Mouse (Mus musculus) ES-E14 (cell line): ENCODE results near the gene Dupd1. TPM values are rescaled to one million over a fixed set of nuclear protein-coding genes. Genes with fewer than 3 reads are reported as not detected.

Experiments used
- DNase-seq: peaks from one replicate; pipeline ENCODE4 v3.0.0-alpha.2; 2013; ENCODE audit warnings: low read depth, low spot score
- H3K27ac ChIP-seq: 2 replicates; pipeline ENCODE4 v1.5.1; 2012; ENCODE audit warnings: low read depth, mild to moderate bottlenecking, low read length, moderate library complexity, mixed read lengths; ENCODE audit not compliant: poor library complexity, insufficient read depth, severe bottlenecking
- H3K36me3 ChIP-seq: 2 replicates; pipeline ENCODE4 v1.6.1; 2012; ENCODE audit warnings: mild to moderate bottlenecking, low read length, moderate library complexity, mixed read lengths; ENCODE audit not compliant: control insufficient read depth, poor library complexity, insufficient read depth, severe bottlenecking
- H3K4me1 ChIP-seq, 2 experiments: fragments of 150-350 bp in 1 of 2; sonication (generic) in 1 of 2; 2 replicates each; pipeline ENCODE4 v1.6.1; 2012; ENCODE audit warnings: low read length in 2 of 2, mild to moderate bottlenecking in 1 of 2, mixed read lengths in 1 of 2; ENCODE audit not compliant: control insufficient read depth in 2 of 2, insufficient read depth in 2 of 2, poor library complexity in 1 of 2
- H3K4me3 ChIP-seq, 2 experiments: fragments of 150-350 bp in 1 of 2; sonication (generic) in 1 of 2; 2 replicates each; pipeline ENCODE4 v1.5.1; 2012; ENCODE audit warnings: low read length in 2 of 2, low read depth in 1 of 2, mild to moderate bottlenecking in 1 of 2, mixed read lengths in 1 of 2; ENCODE audit not compliant: insufficient read depth in 1 of 2, poor library complexity in 1 of 2, severe bottlenecking in 1 of 2
- H3K9ac ChIP-seq: 2 replicates; pipeline ENCODE4 v1.6.1; 2012; ENCODE audit warnings: low read depth, mild to moderate bottlenecking, low read length, mixed read lengths; ENCODE audit not compliant: poor library complexity, insufficient read depth, severe bottlenecking
- H3K9me3 ChIP-seq: fragments of 150-350 bp; sonication (generic); 2 replicates; pipeline ENCODE4 v1.6.1; 2012; ENCODE audit warnings: low read depth, mild to moderate bottlenecking, low read length; ENCODE audit not compliant: control insufficient read depth, insufficient read depth
- CHD2 ChIP-seq: IDR thresholded peaks from 2 replicates; pipeline ENCODE4 v1.6.1; 2014; ENCODE audit warnings: mild to moderate bottlenecking, low read depth, low read length, inconsistent platforms
- HCFC1 ChIP-seq: IDR thresholded peaks from 2 replicates; pipeline ENCODE4 v1.6.1; 2012; ENCODE audit warnings: low read length, inconsistent platforms, borderline replicate concordance; ENCODE audit not compliant: insufficient read depth
- MAFK ChIP-seq: IDR thresholded peaks from 2 replicates; pipeline ENCODE4 v1.6.1; 2014; ENCODE audit warnings: mild to moderate bottlenecking, low read depth, low read length, inconsistent platforms; ENCODE audit not compliant: insufficient read depth
- ZC3H11A ChIP-seq: IDR thresholded peaks from 2 replicates; pipeline ENCODE4 v1.6.1; 2012; ENCODE audit warnings: low read depth, mild to moderate bottlenecking, inconsistent platforms, low read length, borderline replicate concordance
- ZNF384 ChIP-seq: IDR thresholded peaks from 2 replicates; pipeline ENCODE4 v1.6.1; 2012; ENCODE audit warnings: low read depth, low read length, inconsistent platforms
- in situ Hi-C, 2 experiments: fragments of 600-800 bp; cut with MboI; formaldehyde crosslinking; loops; one replicate each; pipeline ENCODE4 v1.15.1; 2025; ENCODE audit warnings: low sequenced_read_pairs in 2 of 2, inconsistent platforms in 1 of 2; ENCODE audit not compliant: unreplicated experiment in 2 of 2
- total RNA-seq: library from RNA; depleted of rRNA; stranded (reverse); fragments of 300-350 nt; gene quantifications from 2 replicates; pipeline ENCODE4 v1.2.3, GENCODE M21; 2012; rRNA removed

The Dupd1 gene
- total RNA-seq = not detected in 2 replicates

- in situ Hi-C loops = no loop called here
- no peaks in the 10 kb centered on the region for H3K36me3 ChIP-seq
- no peaks in the 10 kb centered on the region for H3K9me3 ChIP-seq
- no peak within 1 kb of the TSS for H3K27ac ChIP-seq
- H3K9ac ChIP-seq = no peak within 1 kb of the TSS
- no peak for DNase-seq
- TF ChIP-seq CHD2 (no peak), ZC3H11A (no peak), HCFC1 (no peak), ZNF384 (no peak), MAFK (no peak)
- no peak within 1 kb of the TSS for H3K4me3 ChIP-seq
- no peaks in the 10 kb centered on the region for H3K4me1 ChIP-seq
Observed at GRCm38 (mm10) chr14:21714486-21714885, at the start of gene Dupd1. Gene Dupd1, minus strand, starts transcription at chr14:21714576.

GRCm38 (mm10) chr14:21763736-21764135 lies 49.4 kb upstream of the Dupd1 start:
- TF ChIP-seq ZNF384 (no peak), CHD2 (no peak), ZC3H11A (no peak), MAFK (no peak), HCFC1 (no peak)
- H3K9ac ChIP-seq = no peak overlapping the region
- DNase-seq = no peak
- in situ Hi-C loops = no loop called here
- H3K9me3 ChIP-seq = no peaks in the 10 kb centered on the region
- no peak overlapping the region for H3K27ac ChIP-seq
- H3K4me1 ChIP-seq = no peaks in the 10 kb centered on the region
- H3K4me3 ChIP-seq = no peak overlapping the region
- H3K36me3 ChIP-seq = no peaks in the 10 kb centered on the region

GRCm38 (mm10) chr14:21761560-21761959 lies 47.2 kb upstream of the Dupd1 start:
- Histone ChIP-seq H3K9ac (no peak overlapping the region), H3K4me1 (no peaks in the 10 kb centered on the region), H3K4me3 (no peak overlapping the region), H3K9me3 (no peaks in the 10 kb centered on the region), H3K36me3 (no peaks in the 10 kb centered on the region), H3K27ac (no peak overlapping the region)
- DNase-seq = no peak
- in situ Hi-C loops = no loop called here
- no peak for TF ChIP-seq MAFK
- no peak for TF ChIP-seq ZNF384
- TF ChIP-seq CHD2 = no peak
- TF ChIP-seq HCFC1 = no peak
- TF ChIP-seq ZC3H11A = no peak

- Histone ChIP-seq H3K4me1 (peaks cover 2 to 6% of the 10 kb centered on the region in 2 experiments; a peak in 1 of 4 replicates), H3K27ac (no peak overlapping the region), H3K9ac (no peak overlapping the region), H3K9me3 (no peaks in the 10 kb centered on the region), H3K4me3 (no peak overlapping the region), H3K36me3 (no peaks in the 10 kb centered on the region)
- TF ChIP-seq ZNF384 (no peak), ZC3H11A (no peak), MAFK (no peak), HCFC1 (no peak), CHD2 (no peak)
- in situ Hi-C loops = loop anchor here in 1 of 2 experiments (10.0 kb wide), 1 partner anchor 61 kb away; no protein-coding TSS in a partner anchor
- DNase-seq = no peak
Observed at GRCm38 (mm10) chr14:21753367-21753766, 39.0 kb upstream of the Dupd1 start.

GRCm38 (mm10) chr14:21752411-21752810 lies 38.0 kb upstream of the Dupd1 start:
- in situ Hi-C loops = loop anchor here in 1 of 2 experiments (10.0 kb wide), 1 partner anchor 62 kb away; no protein-coding TSS in a partner anchor
- DNase-seq = no peak
- H3K9ac ChIP-seq = no peak overlapping the region
- no peak overlapping the region for H3K27ac ChIP-seq
- TF ChIP-seq ZNF384 (no peak), HCFC1 (no peak), MAFK (no peak), ZC3H11A (no peak), CHD2 (no peak)
- H3K4me3 ChIP-seq = no peak overlapping the region
- peaks cover 2 to 8% of the 10 kb centered on the region in 2 experiments; a peak in 1 of 4 replicates for H3K4me1 ChIP-seq
- no peaks in the 10 kb centered on the region for H3K36me3 ChIP-seq
- H3K9me3 ChIP-seq = no peaks in the 10 kb centered on the region
